Mouse (Mus musculus) frontal cortex, postnatal 14 days (tissue): ENCODE data around the gene Zfp839.
"Not testable (repeated sequence)": the region's sequence is repeated elsewhere in the genome, so short reads cannot be mapped to it uniquely, and the experiment has no call there.

Experiments used
- DNase-seq, 2 experiments: peaks; one replicate each; pipeline ENCODE4 v3.0.0; 2022; ENCODE audit warnings: low spot score in 2 of 2

Gene Zfp839

DNA sequence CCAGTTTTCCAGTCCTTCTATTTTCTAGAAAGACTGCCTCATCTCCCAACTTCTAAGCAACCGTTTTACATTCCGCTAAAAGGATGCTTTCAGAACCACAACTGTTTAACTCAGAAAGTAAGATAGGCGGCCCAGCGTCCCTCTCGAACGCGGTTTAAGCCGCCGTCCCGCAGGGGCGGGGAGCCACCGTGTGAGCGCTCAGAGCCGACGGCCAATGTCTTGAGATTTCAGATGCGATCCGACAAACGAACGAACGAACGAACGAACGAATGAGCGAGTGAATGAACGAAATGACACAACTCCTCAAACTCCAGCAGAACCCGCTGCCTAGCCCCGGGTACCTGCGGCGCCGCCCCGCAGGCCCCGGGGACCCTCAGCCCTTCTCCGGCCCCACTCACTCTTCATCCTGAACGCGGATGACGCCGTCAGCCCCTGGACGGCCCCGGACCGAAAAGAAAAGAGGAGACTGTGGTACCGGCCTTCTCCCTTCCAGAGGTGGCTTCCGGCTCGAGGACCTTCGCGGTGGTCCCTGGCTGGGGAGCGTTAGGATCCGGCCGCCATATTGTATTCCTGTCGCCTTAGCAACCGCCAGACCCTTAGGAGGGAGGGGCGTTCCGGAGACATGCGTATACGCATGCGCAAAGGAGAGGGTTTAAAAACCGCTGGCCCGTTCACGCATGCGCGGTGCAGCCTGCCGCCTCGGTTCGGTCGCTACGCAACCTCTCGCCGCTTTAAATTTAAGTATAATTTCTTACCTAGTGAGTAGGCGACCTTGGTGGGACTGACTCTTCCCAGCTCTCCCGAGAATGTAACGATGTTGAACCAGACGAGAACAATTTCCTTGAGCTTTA, 9.5 kb upstream of the Zfp839 start, which contains the start of gene Mok:
TSS of gene Mok (minus strand) at position 592 of the 851 bp plus-strand sequence.
- DNase-seq = peak; percentile 93 to 98

- DNase-seq = no peak
Observed at GRCm38 (mm10) chr12:110841731-110842493, 8.1 kb upstream of the Zfp839 start.

DNA sequence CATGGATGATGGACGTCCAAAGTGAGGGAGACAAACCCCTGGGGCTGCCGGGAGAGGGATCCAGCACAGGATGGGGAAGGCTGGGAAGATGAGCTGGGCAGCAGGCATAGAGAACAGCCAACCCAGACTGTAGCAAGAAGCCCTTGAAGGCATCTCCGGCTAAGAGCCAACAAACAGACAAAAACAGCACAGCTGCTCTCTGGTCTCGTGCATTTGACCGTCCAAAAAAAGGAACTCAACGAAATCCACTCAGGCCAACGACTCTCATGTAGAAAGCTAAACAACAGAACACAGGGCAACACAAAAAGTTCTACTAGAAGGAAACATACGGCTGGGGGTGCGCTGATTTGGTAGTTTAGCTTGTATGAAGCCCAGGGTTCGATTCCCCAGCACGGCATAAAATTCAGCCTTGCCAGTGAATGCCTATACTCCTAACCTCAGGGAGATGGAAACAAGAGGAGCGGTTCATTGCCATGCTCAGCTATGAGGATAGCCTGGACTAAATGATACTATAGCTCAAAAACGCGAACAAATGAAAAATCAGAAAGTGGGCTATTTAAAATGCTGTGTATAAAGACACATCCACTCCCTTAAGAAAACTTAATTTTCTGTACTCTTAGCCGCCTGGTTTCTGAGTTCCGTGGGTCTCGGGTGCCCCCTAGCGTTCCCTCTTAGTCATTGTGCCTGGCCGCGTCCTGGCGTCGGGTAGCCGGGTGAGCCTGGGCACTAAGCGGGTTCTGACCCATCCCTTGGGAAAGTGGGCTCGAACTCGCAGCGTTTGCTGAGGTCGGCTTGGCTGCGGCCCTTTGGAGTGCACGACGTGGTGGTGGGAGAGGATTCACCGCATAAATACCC, 6.6 kb upstream of the Zfp839 start:
- DNase-seq = peak; percentile 43 to 80

DNA sequence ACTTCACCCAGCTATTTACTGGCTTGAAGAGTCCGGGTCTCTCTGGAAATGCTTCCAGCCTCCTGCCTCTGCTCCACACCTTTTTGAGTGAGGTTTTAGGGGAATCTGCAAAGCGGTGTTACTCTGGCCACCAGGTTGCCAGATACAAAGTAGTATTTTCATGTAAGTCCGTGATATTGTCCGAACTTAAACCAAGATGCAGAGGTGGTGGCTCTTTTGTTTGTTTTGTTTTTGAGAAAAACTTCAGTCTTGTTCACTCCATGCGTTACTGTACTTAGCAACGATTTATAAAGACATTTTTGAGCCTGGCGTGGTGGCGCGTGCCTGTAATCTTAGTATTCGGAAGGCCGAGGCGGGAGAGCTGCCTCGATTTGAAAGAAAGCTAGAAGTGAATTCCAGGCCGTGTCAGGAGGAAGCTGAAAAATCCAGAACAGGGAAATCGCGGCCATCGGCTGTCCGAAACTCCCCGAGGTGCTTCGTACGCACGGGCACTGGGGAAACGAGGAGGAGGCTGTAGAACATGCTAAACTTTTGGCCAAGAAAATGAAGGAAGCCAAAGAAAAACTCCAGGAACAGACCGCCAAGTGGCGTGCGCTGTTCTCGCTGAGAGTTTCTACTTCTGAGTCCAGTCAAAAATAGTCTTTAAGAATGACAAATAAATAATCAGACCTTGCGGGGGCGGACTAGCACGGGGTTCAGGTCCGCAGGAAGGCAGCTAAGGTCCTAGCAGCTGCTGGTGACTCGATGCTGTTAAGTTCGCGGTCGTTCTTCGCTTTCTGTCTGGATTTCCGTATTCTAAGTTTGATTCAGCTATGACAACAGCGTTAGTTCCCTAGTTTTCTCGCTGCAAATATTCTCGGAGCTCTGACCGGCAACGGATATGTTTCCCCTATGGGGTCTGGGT, 5.6 kb upstream of the Zfp839 start:
- no peak for DNase-seq

GRCm38 (mm10) chr12:110845131-110845880, 4.7 kb upstream of the Zfp839 start:
- peak; percentile 70 to 78 for DNase-seq

GRCm38 (mm10) chr12:110846191-110846765, 3.8 kb upstream of the Zfp839 start:
- DNase-seq = no peak

- DNase-seq = no peak
Observed at GRCm38 (mm10) chr12:110850929-110851256, 840 bp downstream of the Zfp839 start.

- no peak for DNase-seq
Observed at GRCm38 (mm10) chr12:110851414-110851813, 1.4 kb downstream of the Zfp839 start.

GRCm38 (mm10) chr12:110851923-110852322, 1.9 kb downstream of the Zfp839 start:
- no peak for DNase-seq

GRCm38 (mm10) chr12:110854786-110855737, 5.0 kb downstream of the Zfp839 start:
- no peak for DNase-seq

DNA sequence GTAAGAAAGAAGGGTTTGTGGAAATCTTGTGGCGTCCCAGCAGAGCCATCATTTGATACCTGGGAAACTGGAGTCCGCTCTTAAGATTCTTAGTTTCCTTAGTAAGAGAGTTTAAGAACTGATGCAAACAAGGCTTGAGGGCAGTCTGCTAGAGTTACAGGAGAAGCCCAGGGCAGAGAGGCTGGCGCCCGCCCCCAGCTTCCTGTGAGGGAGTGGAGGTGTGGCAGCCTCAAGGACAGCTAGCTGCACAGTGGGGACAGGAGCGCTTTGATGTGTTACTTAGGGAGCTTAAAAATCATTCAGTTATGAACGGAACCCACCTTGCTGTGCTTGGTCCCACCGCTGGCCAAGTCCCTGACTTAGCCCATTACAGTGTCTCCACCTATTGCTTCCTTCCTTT, 7.1 kb downstream of the Zfp839 start:
- DNase-seq = no peak

- not testable (repeated sequence) for DNase-seq
Observed at GRCm38 (mm10) chr12:110858681-110859080, 8.6 kb downstream of the Zfp839 start.

- DNase-seq = no peak
Observed at GRCm38 (mm10) chr12:110860293-110860692, 10.2 kb downstream of the Zfp839 start.

DNA sequence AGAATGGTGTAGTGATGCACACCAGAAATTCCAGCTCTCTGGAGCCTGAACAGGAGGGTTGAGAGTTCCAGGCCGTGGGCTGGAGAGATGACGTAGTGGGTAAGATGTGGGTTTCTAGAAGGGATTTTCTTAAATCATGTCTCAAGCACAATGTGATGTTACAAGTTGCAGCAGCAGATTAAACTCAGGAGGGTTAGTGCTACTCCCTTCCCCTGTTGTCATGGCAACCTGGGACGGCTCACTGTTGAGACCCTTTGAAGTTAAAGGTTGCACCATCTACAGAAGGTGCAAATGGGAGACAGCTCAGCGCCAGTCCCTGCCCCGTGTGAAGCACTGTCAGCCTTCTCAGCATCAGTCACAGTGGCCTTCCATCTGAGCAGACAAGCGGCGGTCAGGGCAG, 11.2 kb downstream of the Zfp839 start:
- DNase-seq = no peak

DNA sequence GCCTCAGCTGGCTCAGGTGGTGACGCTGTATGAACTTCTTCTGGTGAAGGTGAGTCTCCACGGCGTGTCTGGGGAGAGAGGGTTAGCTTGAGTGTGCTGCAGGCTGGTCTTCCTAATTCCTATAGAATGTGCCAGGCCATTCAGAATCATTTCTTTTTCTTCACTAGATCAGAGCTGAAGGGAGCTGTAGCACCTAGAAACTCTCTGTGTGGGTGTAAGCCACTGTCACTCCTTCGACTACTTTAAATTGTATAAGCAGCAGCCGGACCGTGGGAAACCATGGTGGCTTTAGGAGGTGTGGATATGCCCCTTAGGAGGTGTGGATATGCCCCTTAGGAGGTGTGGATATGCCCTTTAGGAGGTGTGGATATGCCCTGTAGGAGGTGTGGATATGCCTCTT, 14.0 kb downstream of the Zfp839 start:
- no peak for DNase-seq

- no peak for DNase-seq
Observed at GRCm38 (mm10) chr12:110865571-110865970, 15.5 kb downstream of the Zfp839 start.

GRCm38 (mm10) chr12:110865989-110866388, 15.9 kb downstream of the Zfp839 start:
- no peak for DNase-seq

DNA sequence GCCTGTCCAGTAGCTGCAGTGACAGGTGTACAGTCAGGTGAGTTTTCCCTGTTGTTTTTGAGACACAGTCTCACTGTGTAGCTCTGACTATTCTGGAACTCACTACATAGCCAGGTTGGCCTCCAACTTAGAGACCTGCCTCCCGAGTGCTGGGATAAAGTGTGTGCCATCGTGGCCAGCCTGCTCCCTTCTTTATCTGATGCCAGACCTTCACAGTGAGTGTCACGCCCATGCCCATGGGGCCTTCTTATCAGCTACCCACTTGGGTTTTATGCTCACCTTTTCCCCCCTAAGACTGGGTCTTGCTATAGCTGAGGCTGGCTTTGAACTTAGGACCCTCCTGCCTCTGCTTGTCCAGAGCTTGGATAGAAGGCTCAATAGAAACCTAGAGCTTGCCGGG, 20.1 kb downstream of the Zfp839 start:
- no peak for DNase-seq

- no peak for DNase-seq
Observed at GRCm38 (mm10) chr12:110871247-110871646, 21.2 kb downstream of the Zfp839 start.
